Mouse (Mus musculus) gastrocnemius, adult 8-10 months (tissue): ENCODE data around the gene Lst1. TPM values are rescaled to one million over a fixed set of nuclear protein-coding genes. Genes with fewer than 3 reads are reported as not detected.
A peak's percentile ranks its signal among the peaks of the same experiment; 100 is the strongest.

ENCODE experiments used
- DNase-seq, 2 experiments: peaks; one replicate each; pipeline ENCODE4 v3.0.0; 2022; ENCODE audit warnings: low spot score in 2 of 2
- total RNA-seq, 4 experiments: library from RNA; stranded (reverse); gene quantifications; 2 replicates each; pipeline ENCODE4 v1.2.4; 2022

The Lst1 gene
- total RNA-seq, 4 experiments from 2014 or later: 0.73 to 0.92 TPM; not detected in 2

- no peak for DNase-seq
Observed at GRCm38 (mm10) chr17:35209785-35210535, 21.7 kb upstream of the Lst1 start.

- DNase-seq: no peak
Observed at GRCm38 (mm10) chr17:35205380-35205769, 17.1 kb upstream of the Lst1 start.

GRCm38 (mm10) chr17:35204494-35205379 lies 16.5 kb upstream of the Lst1 start, which contains the start of gene Lta:
Gene Lta, minus strand, starts transcription at chr17:35205351.
- no peak for DNase-seq

GRCm38 (mm10) chr17:35202442-35202841 lies 14.2 kb upstream of the Lst1 start:
- DNase-seq: no peak

GRCm38 (mm10) chr17:35201787-35202186 lies 13.5 kb upstream of the Lst1 start, which contains the start of gene Tnf:
Gene Tnf, minus strand, starts transcription at chr17:35202007.
- peak in 1 of 2 experiments; percentile 32 for DNase-seq

- no peak for DNase-seq
Observed at GRCm38 (mm10) chr17:35201128-35201527, 12.9 kb upstream of the Lst1 start.

GRCm38 (mm10) chr17:35200398-35200797 lies 12.2 kb upstream of the Lst1 start:
- DNase-seq: no peak

- no peak for DNase-seq
Observed at GRCm38 (mm10) chr17:35198946-35199345, 10.7 kb upstream of the Lst1 start.

- DNase-seq: no peak
Observed at GRCm38 (mm10) chr17:35198029-35198428, 9.8 kb upstream of the Lst1 start.

GRCm38 (mm10) chr17:35197126-35197525 lies 8.9 kb upstream of the Lst1 start:
- DNase-seq: no peak

- no peak for DNase-seq
Observed at GRCm38 (mm10) chr17:35196321-35196641, 8.0 kb upstream of the Lst1 start.

- peak; percentile 57 to 73 for DNase-seq
Observed at GRCm38 (mm10) chr17:35195631-35196320, 7.5 kb upstream of the Lst1 start.

- no peak for DNase-seq
Observed at GRCm38 (mm10) chr17:35194844-35195630, 6.8 kb upstream of the Lst1 start.

GRCm38 (mm10) chr17:35193881-35194843 lies 5.9 kb upstream of the Lst1 start, which contains the start of gene Ltb:
Gene Ltb, plus strand, starts transcription at chr17:35194439.
- DNase-seq: no peak

GRCm38 (mm10) chr17:35192924-35193323 lies 4.7 kb upstream of the Lst1 start:
- DNase-seq: no peak

GRCm38 (mm10) chr17:35191723-35192122 lies 3.5 kb upstream of the Lst1 start:
- no peak for DNase-seq

GRCm38 (mm10) chr17:35190096-35190495 lies 1.9 kb upstream of the Lst1 start:
- no peak for DNase-seq

- DNase-seq: no peak
Observed at GRCm38 (mm10) chr17:35189186-35189585, 947 bp upstream of the Lst1 start.

- no peak for DNase-seq
Observed at GRCm38 (mm10) chr17:35187345-35187744, 894 bp downstream of the Lst1 start.

- DNase-seq: no peak
Observed at GRCm38 (mm10) chr17:35186681-35187080, 1.6 kb downstream of the Lst1 start.
